Mouse (Mus musculus) heart, embryonic 16.5 days (tissue): ENCODE data around the gene Paqr7. TPM values are rescaled to one million over a fixed set of nuclear protein-coding genes. Genes with fewer than 3 reads are reported as not detected.

ENCODE experiments used
- ATAC-seq: fragments of 200-750 bp; cut with Nextera tagmentation; replicated peaks from 2 replicates; pipeline ENCODE4 v1.8.0; 2017; ENCODE audit warnings: moderate number of reproducible peaks; ENCODE audit not compliant: insufficient read depth, low FRiP score; ENCODE audit errors: extremely low read depth
- H3K27ac ChIP-seq: fragments of 300-500 bp; sonication (generic); 2 replicates; pipeline ENCODE4 v1.5.1; 2014; ENCODE audit warnings: mild to moderate bottlenecking, low read length, control low read depth, moderate library complexity
- H3K27me3 ChIP-seq: fragments of 300-500 bp; sonication (generic); 2 replicates; pipeline ENCODE4 v1.6.1; 2014; ENCODE audit warnings: low read length, mixed read lengths; ENCODE audit not compliant: control insufficient read depth, insufficient read depth
- H3K36me3 ChIP-seq: fragments of 300-500 bp; sonication (generic); 2 replicates; pipeline ENCODE4 v1.6.1; 2014; ENCODE audit not compliant: control insufficient read depth, insufficient read depth
- H3K4me1 ChIP-seq: fragments of 300-500 bp; sonication (generic); 2 replicates; pipeline ENCODE4 v1.6.1; 2014; ENCODE audit warnings: low read length, mixed read lengths; ENCODE audit not compliant: control insufficient read depth, insufficient read depth
- H3K4me2 ChIP-seq: fragments of 300-500 bp; sonication (generic); 2 replicates; pipeline ENCODE4 v1.6.1; 2014; ENCODE audit warnings: low read depth, mild to moderate bottlenecking, control low read depth, low read length
- H3K4me3 ChIP-seq: fragments of 300-500 bp; sonication (generic); 2 replicates; pipeline ENCODE4 v1.5.1; 2014; ENCODE audit warnings: mild to moderate bottlenecking, control low read depth, low read length
- H3K9ac ChIP-seq: fragments of 300-500 bp; sonication (generic); 2 replicates; pipeline ENCODE4 v1.6.1; 2014; ENCODE audit warnings: low read length, control low read depth
- H3K9me3 ChIP-seq: fragments of 300-500 bp; sonication (generic); replicated peaks from 2 replicates; pipeline ENCODE4 v1.6.1; 2016; ENCODE audit warnings: low read length; ENCODE audit not compliant: control insufficient read depth
- WGBS: fragments of 180-500 bp; shearing (Covaris S2); extraction: QIAGEN DNeasy Blood & Tissue Kit; methylation state at CpG from one replicate; pipeline ENCODE4 v1.1.7; 2014; 5-methylcytosine and 5-hydroxymethylcytosine counted together
- polyA plus RNA-seq: library from polyadenylated mRNA; unstranded; fragments of >200 nt; fragmentation: Nextera tagmentation; extraction: Ambion mirVana; gene quantifications from 2 replicates; pipeline ENCODE4 v1.2.1, GENCODE M21; 2015

The Paqr7 gene
- polyA plus RNA-seq, 1 experiment from 2014 or later = 13.2 TPM

DNA sequence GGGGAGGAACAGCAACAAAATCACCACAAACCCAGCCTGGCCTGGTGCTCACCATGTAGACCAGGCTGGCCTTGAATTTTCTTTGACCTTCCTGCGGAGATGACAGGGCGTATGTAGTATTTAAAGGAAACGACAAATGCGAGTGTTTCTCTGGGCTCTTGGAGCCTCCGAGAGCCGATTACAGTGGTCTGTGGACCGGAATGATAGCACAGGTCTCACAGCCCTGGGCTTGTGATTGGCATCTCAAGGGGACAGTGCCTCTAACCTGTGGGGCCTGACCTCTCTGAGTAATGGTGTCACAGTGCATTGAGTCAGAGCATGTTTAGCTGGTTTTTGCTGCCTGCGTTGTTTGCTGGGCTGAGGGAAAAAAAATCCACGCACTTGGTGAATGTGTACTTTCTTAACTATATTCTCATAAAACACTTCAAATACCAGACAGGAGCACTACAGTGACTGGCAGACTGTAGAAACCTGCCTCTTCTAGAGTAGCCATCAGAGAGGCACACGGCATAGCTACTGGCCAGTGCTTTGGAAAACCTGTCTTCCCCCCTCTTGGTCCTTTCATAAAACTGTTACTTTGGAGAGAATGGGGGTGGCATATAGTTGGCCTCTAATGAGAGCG is 17.9 kb downstream of the Paqr7 start:
- Histone ChIP-seq H3K9me3 (no peaks in the 10 kb centered on the region), H3K36me3 (no peaks in the 10 kb centered on the region), H3K27ac (no peak overlapping the region), H3K4me1 (peaks cover 45% of the 10 kb centered on the region), H3K4me2 (no peak overlapping the region), H3K27me3 (no peaks in the 10 kb centered on the region), H3K9ac (no peak overlapping the region), H3K4me3 (no peak overlapping the region)
- ATAC-seq = no peak
- 76% methylated on average over 11 of the region's 11 CpGs for WGBS

DNA sequence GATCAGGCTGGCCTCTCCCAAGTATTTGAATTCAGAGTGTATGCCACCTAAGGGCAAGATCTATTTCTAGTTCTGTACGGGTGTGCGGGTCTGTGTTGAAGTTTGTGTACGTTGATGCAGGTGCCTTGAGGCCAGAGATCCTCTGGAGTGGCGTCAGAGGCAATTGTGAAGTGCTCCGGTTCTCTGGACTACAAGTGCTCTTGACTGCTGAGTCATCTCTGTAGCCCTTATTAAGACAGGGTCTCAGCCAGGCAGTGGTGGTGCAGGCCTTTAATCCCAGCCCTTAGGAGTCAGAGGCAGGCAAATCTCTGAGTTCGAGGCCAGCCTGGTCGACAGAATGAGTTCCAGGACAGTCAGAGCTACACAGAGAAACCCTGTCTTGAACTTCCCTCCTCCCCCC is 19.1 kb downstream of the Paqr7 start:
- Histone ChIP-seq H3K4me1 (peaks cover 45% of the 10 kb centered on the region), H3K27me3 (no peaks in the 10 kb centered on the region), H3K36me3 (no peaks in the 10 kb centered on the region), H3K9ac (0 out of 2 replicates have a peak overlapping the region, but pooled peaks have one; percentile 14), H3K27ac (peak overlapping the region; percentile 97), H3K4me2 (no peak overlapping the region), H3K9me3 (no peaks in the 10 kb centered on the region), H3K4me3 (no peak overlapping the region)
- no peak for ATAC-seq
- 39% methylated on average over 7 of the region's 7 CpGs for WGBS

DNA sequence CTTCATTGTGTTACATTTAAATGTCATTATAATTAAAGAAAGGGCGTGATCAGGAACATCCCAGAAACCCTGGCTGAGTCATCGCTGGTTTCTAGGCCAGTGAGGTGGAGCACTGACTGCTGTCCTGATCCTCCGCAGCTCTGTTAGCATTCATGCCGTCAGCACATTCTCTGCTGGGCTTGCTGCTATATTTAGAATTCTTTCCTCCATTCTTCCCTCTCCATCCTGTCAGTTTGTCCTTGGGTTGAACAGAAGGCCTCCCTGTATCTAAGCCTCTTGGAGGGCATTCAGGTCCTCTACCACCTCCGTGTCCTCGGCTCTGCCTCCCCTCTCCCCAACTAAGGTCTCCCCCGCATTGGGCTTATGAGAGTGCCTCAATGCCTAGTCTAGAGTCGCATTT is 20.5 kb downstream of the Paqr7 start:
- H3K9me3 ChIP-seq = no peaks in the 10 kb centered on the region
- H3K27me3 ChIP-seq = no peaks in the 10 kb centered on the region
- peaks cover 4% of the 10 kb centered on the region; the same call in 1 of the 2 replicates for H3K36me3 ChIP-seq
- peak overlapping the region; percentile 97 for H3K27ac ChIP-seq
- ATAC-seq = peak; percentile 82
- peak overlapping the region; percentile 54 for H3K9ac ChIP-seq
- H3K4me2 ChIP-seq = peak overlapping the region; percentile 45
- no peak overlapping the region for H3K4me3 ChIP-seq
- WGBS = 24% methylated on average over 8 of the region's 8 CpGs
- peaks cover 38% of the 10 kb centered on the region for H3K4me1 ChIP-seq

DNA sequence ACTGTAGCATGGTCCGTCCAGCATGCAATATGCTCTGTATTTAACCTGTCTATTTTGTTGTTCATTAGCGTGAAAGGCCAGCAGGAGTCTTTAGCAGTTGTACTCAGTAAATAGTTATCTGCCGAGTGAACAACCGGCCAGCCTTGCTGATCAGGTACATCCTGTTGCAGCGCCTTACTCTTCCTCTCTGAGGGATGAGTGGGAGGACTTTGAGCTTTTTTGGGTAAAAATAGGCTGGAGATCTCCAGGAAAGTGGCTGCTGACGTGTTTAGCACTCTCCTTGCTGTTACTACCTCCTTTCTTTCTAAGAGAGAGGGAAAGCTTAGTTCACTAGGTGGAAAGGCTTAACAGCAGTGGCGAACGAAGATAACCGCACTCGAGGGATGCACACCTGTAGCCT is 21.2 kb downstream of the Paqr7 start:
- H3K9me3 ChIP-seq = no peaks in the 10 kb centered on the region
- 51% methylated on average over 10 of the region's 10 CpGs for WGBS
- peak overlapping the region; percentile 97 for H3K27ac ChIP-seq
- H3K9ac ChIP-seq = peak overlapping the region; percentile 54
- no peaks in the 10 kb centered on the region for H3K27me3 ChIP-seq
- no peak overlapping the region for H3K4me3 ChIP-seq
- H3K4me1 ChIP-seq = peaks cover 34% of the 10 kb centered on the region
- peaks cover 4% of the 10 kb centered on the region; the same call in 1 of the 2 replicates for H3K36me3 ChIP-seq
- ATAC-seq = no peak
- H3K4me2 ChIP-seq = peak overlapping the region; percentile 45

DNA sequence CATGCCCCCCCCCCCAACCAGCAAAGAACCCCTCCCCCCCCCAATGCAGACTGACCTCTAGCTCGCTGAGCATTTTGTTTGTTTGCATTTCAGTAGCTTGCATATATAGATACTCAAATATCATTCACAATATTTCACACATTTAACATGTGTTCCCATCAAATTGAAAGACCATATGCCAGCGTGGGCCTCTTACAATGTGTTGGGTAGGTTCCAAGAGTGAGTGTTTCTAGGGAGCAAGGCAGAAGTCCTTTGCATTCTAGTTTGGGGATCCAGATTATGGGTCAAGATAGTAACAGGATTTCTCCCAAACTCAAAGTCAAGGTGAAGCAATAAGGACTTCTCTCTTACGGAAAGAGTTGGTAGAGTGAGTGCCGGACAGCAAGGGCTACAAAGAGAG is 22.0 kb downstream of the Paqr7 start:
- H3K4me3 ChIP-seq = no peak overlapping the region
- peaks cover 31% of the 10 kb centered on the region for H3K4me1 ChIP-seq
- peaks cover 7% of the 10 kb centered on the region; the same call in 1 of the 2 replicates for H3K36me3 ChIP-seq
- ATAC-seq = no peak
- H3K27ac ChIP-seq = no peak overlapping the region
- no peak overlapping the region for H3K4me2 ChIP-seq
- H3K27me3 ChIP-seq = no peaks in the 10 kb centered on the region
- 90% methylated on average over 4 of the region's 4 CpGs for WGBS
- H3K9ac ChIP-seq = no peak overlapping the region
- H3K9me3 ChIP-seq = no peaks in the 10 kb centered on the region

DNA sequence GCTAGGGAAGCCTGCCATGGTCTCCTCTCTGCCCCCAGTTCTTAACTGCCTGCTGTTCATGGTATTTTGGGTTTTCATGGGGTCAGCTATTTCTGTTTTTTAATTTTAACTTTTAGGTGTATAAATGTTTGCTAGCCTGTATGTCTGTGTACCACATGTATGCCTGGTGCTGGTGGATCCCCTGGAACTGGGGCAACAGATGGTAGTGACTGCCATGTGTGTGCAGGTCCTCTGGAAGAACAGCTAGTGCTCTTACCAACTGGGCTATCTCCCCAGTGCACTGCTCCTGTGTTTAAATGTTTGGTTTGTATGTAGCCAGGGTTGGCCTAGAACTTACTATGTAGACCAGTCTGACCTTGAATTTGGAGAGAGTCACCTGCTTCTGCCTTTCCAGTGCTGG is 22.8 kb downstream of the Paqr7 start:
- Histone ChIP-seq H3K27ac (no peak overlapping the region), H3K9me3 (no peaks in the 10 kb centered on the region), H3K27me3 (no peaks in the 10 kb centered on the region), H3K9ac (no peak overlapping the region), H3K36me3 (peaks cover 7% of the 10 kb centered on the region; the same call in 1 of the 2 replicates), H3K4me1 (peaks cover 31% of the 10 kb centered on the region), H3K4me2 (no peak overlapping the region), H3K4me3 (no peak overlapping the region)
- ATAC-seq = no peak

DNA sequence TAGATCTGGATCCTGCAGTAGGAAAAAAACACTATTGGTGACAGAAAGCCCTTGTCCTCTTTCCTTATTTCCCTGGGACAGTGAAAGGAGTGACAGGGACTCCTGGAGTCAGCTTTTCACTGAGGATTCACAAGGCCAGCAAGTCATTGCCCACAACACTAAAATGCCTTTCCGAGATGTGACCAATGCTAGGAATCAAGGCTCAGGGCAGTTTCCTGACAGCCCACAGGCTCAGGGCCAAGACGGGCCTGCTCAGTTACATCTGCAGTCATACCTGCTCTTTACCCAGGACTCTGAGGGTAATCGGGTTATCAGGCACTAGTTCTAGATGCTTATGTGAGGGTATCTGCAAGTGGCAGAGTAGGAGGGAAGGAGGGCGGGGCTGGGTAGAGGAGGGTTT is 26.9 kb downstream of the Paqr7 start:
- peaks cover under 1% of the 10 kb centered on the region; the same call in 1 of the 2 replicates for H3K4me1 ChIP-seq
- 80% methylated on average over 4 of the region's 4 CpGs for WGBS
- no peaks in the 10 kb centered on the region for H3K9me3 ChIP-seq
- no peaks in the 10 kb centered on the region for H3K27me3 ChIP-seq
- H3K27ac ChIP-seq = no peak overlapping the region
- H3K4me2 ChIP-seq = no peak overlapping the region
- H3K9ac ChIP-seq = no peak overlapping the region
- no peak for ATAC-seq
- peaks cover 36% of the 10 kb centered on the region for H3K36me3 ChIP-seq
- H3K4me3 ChIP-seq = no peak overlapping the region

DNA sequence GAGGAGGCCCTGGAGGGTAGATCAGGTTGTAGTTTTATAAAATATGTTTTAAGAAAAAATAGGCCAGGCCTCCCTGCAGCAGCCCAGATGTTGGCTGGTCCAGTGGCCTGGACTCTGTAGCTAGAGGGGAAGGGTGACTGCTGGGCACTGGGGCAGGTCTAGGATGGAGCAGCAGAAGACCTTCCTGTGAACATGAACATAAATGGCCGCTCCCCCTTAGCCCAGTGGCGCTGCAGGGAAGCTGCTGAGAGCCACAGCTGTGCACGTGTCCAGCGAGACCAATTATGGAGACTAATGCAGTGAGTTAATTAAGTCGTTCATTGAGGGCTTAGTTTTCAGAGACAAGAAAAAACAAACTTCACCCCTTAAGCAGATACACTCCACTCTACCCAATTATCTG is 29.3 kb downstream of the Paqr7 start:
- Histone ChIP-seq H3K4me3 (no peak overlapping the region), H3K36me3 (peaks cover 56% of the 10 kb centered on the region), H3K27ac (peak overlapping the region; percentile 46), H3K27me3 (no peaks in the 10 kb centered on the region), H3K9me3 (no peaks in the 10 kb centered on the region), H3K4me1 (no peaks in the 10 kb centered on the region), H3K4me2 (no peak overlapping the region), H3K9ac (no peak overlapping the region)
- ATAC-seq = no peak
- WGBS = 83% methylated on average over 5 of the region's 5 CpGs

DNA sequence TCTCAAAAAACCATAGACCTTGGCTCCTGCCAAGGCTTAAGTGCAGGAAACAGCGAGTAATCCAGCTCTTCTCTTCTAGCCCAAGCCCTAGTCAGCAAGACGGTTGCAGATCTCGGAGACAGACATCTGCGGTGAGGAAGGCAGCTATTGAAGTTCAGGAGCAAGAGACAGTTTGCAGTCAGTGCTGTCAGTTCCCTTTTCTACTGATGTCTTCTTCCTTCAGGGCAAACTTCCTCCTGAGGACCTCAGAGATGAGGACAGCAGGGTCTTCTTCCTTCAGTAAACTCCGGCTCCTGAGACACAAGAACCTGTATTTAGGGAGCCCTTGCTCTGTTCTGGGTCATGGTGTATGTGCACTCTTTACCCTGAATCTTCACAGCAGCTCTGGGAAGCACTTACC is 29.7 kb downstream of the Paqr7 start:
- Histone ChIP-seq H3K9me3 (no peaks in the 10 kb centered on the region), H3K36me3 (peaks cover 57% of the 10 kb centered on the region), H3K4me1 (no peaks in the 10 kb centered on the region), H3K4me3 (no peak overlapping the region), H3K4me2 (no peak overlapping the region), H3K9ac (no peak overlapping the region), H3K27me3 (no peaks in the 10 kb centered on the region), H3K27ac (peak overlapping the region; percentile 46)
- 74% methylated on average over 5 of the region's 5 CpGs for WGBS
- ATAC-seq = no peak
